Mouse (Mus musculus) E14TG2a.4 (cell line): ENCODE measurements around the gene Abi3bp.

Experiments used
- CTCF ChIP-seq: conservative IDR thresholded peaks from 2 replicates; pipeline ENCODE4 v1.5.1; 2014; ENCODE audit warnings: low read length
- NANOG ChIP-seq: IDR thresholded peaks from 2 replicates; pipeline ENCODE4 v1.6.1; 2014; ENCODE audit warnings: borderline replicate concordance, low read length, mixed read lengths

GRCm38 (mm10) chr16:56638544-56638943, 160.9 kb downstream of the Abi3bp start:
- no peak for TF ChIP-seq CTCF
- TF ChIP-seq NANOG, result no peak
